Mouse (Mus musculus): ENCODE measurements at regions not wholly inside any gene's neighbourhood (a gene's known extent, or its start where the extent isn't known, plus 50 kb on each side); places are given as distances from the start of the nearest gene placed in this dataset.

- DNase-seq (ENCODE audit: low spot score in 2 of 2) = no peak
These were observed 230.3 kb upstream of the Hes1 start for GRCm38 (mm10) chr16:29833875-29834274.

- no peak for DNase-seq (ENCODE audit: low spot score in 2 of 2)
These were observed 229.5 kb upstream of the Hes1 start for GRCm38 (mm10) chr16:29834669-29835068.

GRCm38 (mm10) chr16:29837025-29837629, 227.1 kb upstream of the Hes1 start:
- DNase-seq (ENCODE audit: low spot score in 2 of 2) = no peak

- no peak for DNase-seq (ENCODE audit: low spot score in 2 of 2)
These were observed 226.3 kb upstream of the Hes1 start for GRCm38 (mm10) chr16:29837874-29838273.

GRCm38 (mm10) chr16:29838981-29839661, 225.1 kb upstream of the Hes1 start:
- peak in 1 of 2 experiments; percentile 44 for DNase-seq (ENCODE audit: low spot score in 2 of 2)

GRCm38 (mm10) chr16:29839662-29840001, 224.6 kb upstream of the Hes1 start:
- no peak for DNase-seq (ENCODE audit: low spot score in 2 of 2)

- DNase-seq (ENCODE audit: low spot score in 2 of 2) = no peak
These were observed 223.8 kb upstream of the Hes1 start for GRCm38 (mm10) chr16:29840412-29840811.

- no peak for DNase-seq (ENCODE audit: low spot score in 2 of 2)
These were observed 223.1 kb upstream of the Hes1 start for GRCm38 (mm10) chr16:29841132-29841531.

GRCm38 (mm10) chr16:29842071-29842470, 222.1 kb upstream of the Hes1 start:
- DNase-seq (ENCODE audit: low spot score in 2 of 2) = no peak

GRCm38 (mm10) chr16:29843490-29843889, 220.7 kb upstream of the Hes1 start:
- no peak for DNase-seq (ENCODE audit: low spot score in 2 of 2)

- DNase-seq (ENCODE audit: low spot score in 2 of 2) = no peak
These were observed 219.2 kb upstream of the Hes1 start for GRCm38 (mm10) chr16:29844706-29845596.

- no peak for DNase-seq (ENCODE audit: low spot score in 2 of 2)
These were observed 218.6 kb upstream of the Hes1 start for GRCm38 (mm10) chr16:29845597-29845986.

- DNase-seq (ENCODE audit: low spot score in 2 of 2) = no peak
These were observed 217.1 kb upstream of the Hes1 start for GRCm38 (mm10) chr16:29847059-29847458.

GRCm38 (mm10) chr16:29847734-29848133, 216.4 kb upstream of the Hes1 start:
- DNase-seq (ENCODE audit: low spot score in 2 of 2) = no peak

GRCm38 (mm10) chr16:29848527-29848926, 215.7 kb upstream of the Hes1 start:
- no peak for DNase-seq (ENCODE audit: low spot score in 2 of 2)

- DNase-seq (ENCODE audit: low spot score in 2 of 2) = no peak
These were observed 214.7 kb upstream of the Hes1 start for GRCm38 (mm10) chr16:29849511-29849910.

GRCm38 (mm10) chr16:29850616-29851015, 213.6 kb upstream of the Hes1 start:
- no peak for DNase-seq (ENCODE audit: low spot score in 2 of 2)

GRCm38 (mm10) chr16:29851827-29852226, 212.4 kb upstream of the Hes1 start:
- no peak for DNase-seq (ENCODE audit: low spot score in 2 of 2)

- no peak for DNase-seq (ENCODE audit: low spot score in 2 of 2)
These were observed 209.2 kb upstream of the Hes1 start for GRCm38 (mm10) chr16:29854805-29855565.

- DNase-seq (ENCODE audit: low spot score in 2 of 2) = no peak
These were observed 207.6 kb upstream of the Hes1 start for GRCm38 (mm10) chr16:29856545-29856944.

- no peak for DNase-seq (ENCODE audit: low spot score in 2 of 2)
These were observed 205.5 kb upstream of the Hes1 start for GRCm38 (mm10) chr16:29858645-29859044.

GRCm38 (mm10) chr16:29860306-29860705, 203.9 kb upstream of the Hes1 start:
- DNase-seq (ENCODE audit: low spot score in 2 of 2) = no peak

Measured in heart, adult 9 months (tissue).